Mouse (Mus musculus): ENCODE data around the gene Rmi1.

Rmi1 gene

GRCm38 (mm10) chr13:58443326-58443725 is 41.3 kb downstream of the Rmi1 start:
- no peak for TF ChIP-seq GATA4 (IDR thresholded peaks at IDR 0.05; ENCODE audit: insufficient replicate concordance, low read length)

- no peak for TF ChIP-seq GATA4 (IDR thresholded peaks at IDR 0.05; ENCODE audit: insufficient replicate concordance, low read length)
These were observed 41.7 kb downstream of the Rmi1 start for GRCm38 (mm10) chr13:58443787-58444186.

GRCm38 (mm10) chr13:58446541-58446940 is 44.5 kb downstream of the Rmi1 start:
- no peak for TF ChIP-seq GATA4 (IDR thresholded peaks at IDR 0.05; ENCODE audit: insufficient replicate concordance, low read length)

- no peak for TF ChIP-seq GATA4 (IDR thresholded peaks at IDR 0.05; ENCODE audit: insufficient replicate concordance, low read length)
These were observed 48.6 kb downstream of the Rmi1 start for GRCm38 (mm10) chr13:58450459-58451182.

- no peak for TF ChIP-seq GATA4 (IDR thresholded peaks at IDR 0.05; ENCODE audit: insufficient replicate concordance, low read length)
These were observed 50.2 kb downstream of the Rmi1 start for GRCm38 (mm10) chr13:58452246-58452645.

GRCm38 (mm10) chr13:58452651-58453413 is 50.8 kb downstream of the Rmi1 start:
- TF ChIP-seq GATA4 (IDR thresholded peaks at IDR 0.05; ENCODE audit: insufficient replicate concordance, low read length), result no peak; the same call in 1 of the 2 replicates

- TF ChIP-seq GATA4 (IDR thresholded peaks at IDR 0.05; ENCODE audit: insufficient replicate concordance, low read length), result no peak
These were observed 51.5 kb downstream of the Rmi1 start for GRCm38 (mm10) chr13:58453541-58453940.

- no peak for TF ChIP-seq GATA4 (IDR thresholded peaks at IDR 0.05; ENCODE audit: insufficient replicate concordance, low read length)
These were observed 54.5 kb downstream of the Rmi1 start for GRCm38 (mm10) chr13:58456547-58456946.
